Mouse (Mus musculus): Measurements from ENCODE around the gene Zcchc2. TPM values are rescaled to one million over a fixed set of nuclear protein-coding genes. Genes with fewer than 3 reads are reported as not detected.

Gene Zcchc2
- polyA plus RNA-seq, 1 experiment, result 0.05 TPM

DNA sequence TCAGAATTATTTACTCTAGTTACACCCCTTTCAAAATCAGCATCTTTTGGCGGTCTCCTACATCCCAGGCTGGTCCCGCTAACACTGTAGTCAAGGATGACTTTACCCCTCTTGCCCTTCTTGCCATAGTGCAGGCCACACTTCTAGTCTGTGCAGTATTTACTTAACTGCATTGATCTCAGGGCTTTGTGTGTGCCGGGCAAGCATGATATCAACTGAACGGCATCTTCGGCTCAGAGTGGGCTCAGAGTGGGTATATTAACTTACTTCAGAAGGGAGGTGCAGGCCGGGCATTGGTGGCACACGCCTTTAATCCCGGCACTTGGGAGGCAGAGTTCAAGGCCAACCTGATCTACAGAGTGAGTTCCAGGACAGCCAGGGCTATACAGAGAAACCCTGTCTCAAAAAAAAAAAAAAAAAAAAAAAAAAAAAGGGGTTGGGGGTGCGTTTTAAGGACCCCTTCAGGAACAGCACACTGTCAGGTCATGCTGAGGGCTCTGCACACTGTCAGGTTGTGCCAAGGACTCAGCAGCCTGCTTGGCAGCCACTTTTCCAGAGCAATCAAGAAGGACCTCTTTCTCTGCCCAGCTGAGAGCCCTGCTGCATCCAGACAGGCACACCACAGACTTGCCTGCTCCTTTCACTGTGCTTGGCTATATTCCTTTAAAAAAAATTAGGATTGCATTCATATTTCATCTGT, 72.8 kb downstream of the Zcchc2 start:
- H3K9me3 ChIP-seq (ENCODE audit: control insufficient read depth, low read length), result no peaks in the 10 kb centered on the region
- H3K27me3 ChIP-seq (ENCODE audit: control insufficient read depth), result no peaks in the 10 kb centered on the region
- H3K4me3 ChIP-seq (replicated peaks), result no peak overlapping the region
- no peaks in the 10 kb centered on the region for H3K4me1 ChIP-seq (ENCODE audit: control insufficient read depth)
- TF ChIP-seq GATA1 (IDR thresholded peaks at IDR 0.05; ENCODE audit: low read length) (no peak), TAL1 (IDR thresholded peaks at IDR 0.05; ENCODE audit: low read length) (no peak)
- no peaks in the 10 kb centered on the region for H3K36me3 ChIP-seq (ENCODE audit: control insufficient read depth)

DNA sequence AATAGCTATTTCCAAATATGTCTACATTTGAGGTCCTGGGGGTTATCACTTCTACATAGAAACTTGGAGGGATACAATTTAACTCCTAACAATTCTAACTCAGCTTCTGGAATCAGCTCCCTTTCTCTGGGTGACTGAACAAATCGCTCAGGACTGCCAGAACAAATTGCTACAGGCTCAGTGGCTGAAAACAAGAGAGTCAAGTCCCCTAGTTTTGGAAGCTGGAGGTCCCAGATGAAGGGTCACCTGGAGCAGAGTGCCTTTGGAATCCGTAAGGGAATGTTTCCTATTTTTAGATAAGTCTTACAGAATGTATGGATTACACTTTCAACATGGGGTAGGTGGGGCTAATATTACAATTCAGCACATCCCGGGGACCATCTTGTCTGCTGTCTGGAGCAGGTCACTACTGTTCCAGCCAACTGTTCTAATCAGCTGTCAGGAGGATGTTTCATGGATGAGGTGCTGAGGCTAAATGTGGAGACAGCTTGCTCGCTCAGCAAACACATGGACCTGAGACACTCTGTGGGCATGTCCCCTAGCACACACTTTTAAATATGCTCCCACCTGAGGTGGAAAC, 73.5 kb downstream of the Zcchc2 start:
- no peaks in the 10 kb centered on the region for H3K9me3 ChIP-seq (ENCODE audit: control insufficient read depth, low read length)
- H3K36me3 ChIP-seq (ENCODE audit: control insufficient read depth), result no peaks in the 10 kb centered on the region
- no peaks in the 10 kb centered on the region for H3K4me1 ChIP-seq (ENCODE audit: control insufficient read depth)
- H3K27me3 ChIP-seq (ENCODE audit: control insufficient read depth), result no peaks in the 10 kb centered on the region
- no peak overlapping the region for H3K4me3 ChIP-seq (replicated peaks)
- TF ChIP-seq TAL1 (IDR thresholded peaks at IDR 0.05; ENCODE audit: low read length) (no peak), GATA1 (IDR thresholded peaks at IDR 0.05; ENCODE audit: low read length) (no peak)

DNA sequence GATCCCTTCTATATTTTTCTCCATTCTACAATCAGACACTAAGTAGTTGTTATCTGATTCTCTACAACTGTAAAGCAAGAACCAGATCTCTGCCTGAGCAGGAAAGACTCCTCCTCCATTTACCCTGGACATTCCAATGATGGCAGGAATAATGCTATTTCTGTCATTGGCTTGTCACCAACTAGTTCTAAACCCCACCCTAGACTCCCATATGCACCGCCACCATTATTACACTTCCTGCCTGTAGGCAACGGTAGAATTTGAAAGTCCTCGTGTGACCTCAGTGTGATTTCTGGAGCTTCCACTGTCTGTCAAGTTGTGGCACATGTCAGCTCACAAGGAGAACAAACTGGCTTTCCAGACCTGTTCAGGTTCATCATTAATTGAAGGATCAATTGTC, 74.1 kb downstream of the Zcchc2 start:
- no peaks in the 10 kb centered on the region for H3K9me3 ChIP-seq (ENCODE audit: control insufficient read depth, low read length)
- H3K4me3 ChIP-seq (replicated peaks), result no peak overlapping the region
- no peaks in the 10 kb centered on the region for H3K36me3 ChIP-seq (ENCODE audit: control insufficient read depth)
- TF ChIP-seq GATA1 (IDR thresholded peaks at IDR 0.05; ENCODE audit: low read length) (no peak), TAL1 (IDR thresholded peaks at IDR 0.05; ENCODE audit: low read length) (no peak)
- H3K27me3 ChIP-seq (ENCODE audit: control insufficient read depth), result no peaks in the 10 kb centered on the region
- H3K4me1 ChIP-seq (ENCODE audit: control insufficient read depth), result no peaks in the 10 kb centered on the region

DNA sequence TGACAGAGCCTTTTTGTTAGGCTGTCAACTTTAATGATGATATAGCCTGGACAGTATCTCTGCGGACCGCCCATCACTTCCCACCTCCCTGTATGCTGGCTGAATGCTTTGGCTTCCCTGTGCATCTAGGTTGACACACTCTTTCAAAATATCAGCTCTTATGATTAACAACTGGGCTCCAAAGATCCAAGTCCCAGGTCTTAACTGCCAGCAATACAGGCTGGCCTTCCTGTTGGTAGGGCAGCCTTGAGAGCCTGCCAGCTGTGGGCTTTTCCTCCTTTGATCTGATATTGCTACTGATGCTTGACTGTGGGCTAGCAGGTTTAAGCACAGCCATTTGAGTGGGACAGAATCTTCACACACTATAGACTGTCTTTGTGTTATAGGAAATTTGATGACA, 74.5 kb downstream of the Zcchc2 start:
- no peak overlapping the region for H3K4me3 ChIP-seq (replicated peaks)
- no peaks in the 10 kb centered on the region for H3K27me3 ChIP-seq (ENCODE audit: control insufficient read depth)
- no peaks in the 10 kb centered on the region for H3K36me3 ChIP-seq (ENCODE audit: control insufficient read depth)
- H3K4me1 ChIP-seq (ENCODE audit: control insufficient read depth), result no peaks in the 10 kb centered on the region
- H3K9me3 ChIP-seq (ENCODE audit: control insufficient read depth, low read length), result no peaks in the 10 kb centered on the region
- no peak for TF ChIP-seq GATA1 (IDR thresholded peaks at IDR 0.05; ENCODE audit: low read length)
- no peak for TF ChIP-seq TAL1 (IDR thresholded peaks at IDR 0.05; ENCODE audit: low read length)

DNA sequence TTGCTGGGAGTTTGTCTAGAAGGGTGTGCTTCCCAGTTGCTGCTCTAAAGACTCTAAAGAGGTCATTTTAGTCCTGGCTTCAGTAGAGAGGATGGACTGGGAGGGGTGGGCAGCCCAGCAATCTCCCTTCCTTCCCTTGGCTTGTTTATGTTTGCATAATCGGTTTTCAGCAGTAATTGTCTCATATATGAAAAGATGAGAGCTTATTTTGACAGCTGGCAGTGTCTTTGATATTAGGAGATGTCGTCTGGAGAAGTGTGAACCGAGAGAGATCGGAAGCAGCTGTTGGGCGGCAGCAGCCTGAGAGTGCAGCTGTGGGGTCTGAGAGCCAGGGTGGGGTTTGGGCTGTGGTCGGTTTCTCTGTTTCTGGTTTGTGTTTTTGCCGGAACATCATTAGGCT, 75.5 kb downstream of the Zcchc2 start:
- no peaks in the 10 kb centered on the region for H3K27me3 ChIP-seq (ENCODE audit: control insufficient read depth)
- TF ChIP-seq TAL1 (IDR thresholded peaks at IDR 0.05; ENCODE audit: low read length), result no peak
- TF ChIP-seq GATA1 (IDR thresholded peaks at IDR 0.05; ENCODE audit: low read length), result no peak

DNA sequence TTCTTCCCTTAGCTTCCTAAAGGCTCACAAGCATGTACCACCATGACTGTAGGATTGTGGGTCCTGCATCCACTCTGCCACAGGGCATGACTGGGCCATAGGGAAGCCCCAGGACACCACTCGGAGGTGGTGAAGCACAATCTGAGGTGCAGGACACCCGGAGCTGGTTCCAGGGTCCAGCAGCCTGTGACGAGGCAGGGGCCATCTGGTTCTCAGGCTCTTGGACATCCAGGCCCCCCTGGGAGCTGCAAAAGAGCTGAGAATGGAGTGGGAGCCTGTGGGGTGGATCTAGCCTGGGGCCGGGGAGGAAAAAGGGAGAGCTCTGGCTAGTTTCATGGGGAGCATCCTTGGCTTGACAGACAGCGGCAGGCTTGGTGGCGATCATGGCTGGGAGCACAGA, 77.1 kb downstream of the Zcchc2 start:
- Histone ChIP-seq H3K9me3 (ENCODE audit: control insufficient read depth, low read length) (no peaks in the 10 kb centered on the region), H3K27me3 (ENCODE audit: control insufficient read depth) (peaks cover 4% of the 10 kb centered on the region; the same call in 1 of the 2 replicates), H3K4me3 (replicated peaks) (no peak overlapping the region), H3K36me3 (ENCODE audit: control insufficient read depth) (no peaks in the 10 kb centered on the region), H3K4me1 (ENCODE audit: control insufficient read depth) (no peaks in the 10 kb centered on the region)
- TF ChIP-seq TAL1 (IDR thresholded peaks at IDR 0.05; ENCODE audit: low read length) (no peak), GATA1 (IDR thresholded peaks at IDR 0.05; ENCODE audit: low read length) (no peak)

More for the DNA sequence above, 75.5 kb downstream of the Zcchc2 start:
- no peak overlapping the region for H3K4me3 ChIP-seq (replicated peaks)
- no peaks in the 10 kb centered on the region for H3K9me3 ChIP-seq (ENCODE audit: control insufficient read depth, low read length)
- H3K36me3 ChIP-seq (ENCODE audit: control insufficient read depth), result no peaks in the 10 kb centered on the region
- no peaks in the 10 kb centered on the region for H3K4me1 ChIP-seq (ENCODE audit: control insufficient read depth)

DNA sequence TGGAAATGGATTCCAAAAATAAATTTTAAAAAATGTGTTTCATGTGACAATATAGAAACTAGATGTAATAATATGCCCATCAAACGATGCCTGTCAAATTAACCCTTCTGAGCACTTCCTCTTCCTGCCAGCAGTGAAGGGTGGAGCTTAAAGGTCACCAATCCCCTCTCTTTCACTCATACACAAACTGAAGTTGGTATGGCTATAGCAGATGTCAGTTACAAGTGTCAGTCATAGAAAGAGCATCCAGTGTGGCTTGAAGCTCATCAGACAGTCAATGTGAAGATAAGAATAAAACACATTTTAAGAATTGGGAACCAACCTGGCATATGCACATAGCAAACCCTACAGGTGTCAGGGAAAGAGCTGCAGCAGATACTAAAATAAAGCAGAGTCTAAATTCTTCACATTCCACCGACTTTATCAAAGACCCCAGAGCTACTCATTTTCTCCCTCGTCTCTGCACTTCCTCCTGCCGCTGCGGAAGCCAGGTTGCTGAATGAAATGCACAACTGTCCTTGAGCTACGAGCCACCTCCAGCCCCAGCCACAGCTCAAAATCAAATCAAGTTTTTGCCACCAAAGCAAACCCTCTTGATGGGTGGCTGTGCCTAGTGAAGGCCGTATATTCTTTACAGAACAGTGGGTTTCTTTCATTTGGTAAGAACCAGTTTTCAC, 79.8 kb downstream of the Zcchc2 start:
- Histone ChIP-seq H3K36me3 (ENCODE audit: control insufficient read depth) (no peaks in the 10 kb centered on the region), H3K27me3 (ENCODE audit: control insufficient read depth) (peaks cover 4% of the 10 kb centered on the region; the same call in 1 of the 2 replicates), H3K9me3 (ENCODE audit: control insufficient read depth, low read length) (no peaks in the 10 kb centered on the region), H3K4me1 (ENCODE audit: control insufficient read depth) (no peaks in the 10 kb centered on the region), H3K4me3 (replicated peaks) (no peak overlapping the region)
- no peak for TF ChIP-seq TAL1 (IDR thresholded peaks at IDR 0.05; ENCODE audit: low read length)
- TF ChIP-seq GATA1 (IDR thresholded peaks at IDR 0.05; ENCODE audit: low read length), result no peak

DNA sequence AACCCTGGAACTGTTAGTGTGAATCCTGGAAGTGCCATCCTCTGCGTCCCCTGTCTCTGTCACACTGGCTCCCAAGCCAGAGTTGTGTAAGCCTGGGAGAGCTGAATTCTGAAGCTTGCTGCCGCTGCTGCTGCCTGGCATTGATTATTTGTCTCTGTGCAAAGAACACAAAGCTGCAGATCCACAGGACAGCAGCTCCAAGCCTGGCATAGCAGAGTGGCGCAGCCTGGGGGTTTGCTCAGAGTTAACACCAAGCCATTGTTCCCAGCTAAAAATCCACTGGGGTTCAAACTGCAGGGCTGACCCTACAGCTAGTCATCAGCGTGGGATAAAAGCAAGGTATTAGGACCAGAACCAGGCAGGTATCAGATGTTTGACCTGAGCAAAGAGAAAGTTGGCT, 80.6 kb downstream of the Zcchc2 start:
- Histone ChIP-seq H3K4me1 (ENCODE audit: control insufficient read depth) (no peaks in the 10 kb centered on the region), H3K4me3 (replicated peaks) (no peak overlapping the region), H3K27me3 (ENCODE audit: control insufficient read depth) (peaks cover 4% of the 10 kb centered on the region; the same call in 1 of the 2 replicates), H3K36me3 (ENCODE audit: control insufficient read depth) (no peaks in the 10 kb centered on the region), H3K9me3 (ENCODE audit: control insufficient read depth, low read length) (no peaks in the 10 kb centered on the region)
- TF ChIP-seq TAL1 (IDR thresholded peaks at IDR 0.05; ENCODE audit: low read length) (no peak), GATA1 (IDR thresholded peaks at IDR 0.05; ENCODE audit: low read length) (no peak)

Measured in erythroblast, embryonic 14.5 days (primary cell).